Mouse (Mus musculus) retina, adult 2 months (tissue): Measurements from ENCODE around the gene Kif27.
A peak's percentile ranks its signal among the peaks of the same experiment; 100 is the strongest.

Experiments
- DNase-seq: peaks from one replicate; pipeline ENCODE4 v3.0.0-alpha.2; 2012; ENCODE audit warnings: low read depth, low spot score

The Kif27 gene

DNA sequence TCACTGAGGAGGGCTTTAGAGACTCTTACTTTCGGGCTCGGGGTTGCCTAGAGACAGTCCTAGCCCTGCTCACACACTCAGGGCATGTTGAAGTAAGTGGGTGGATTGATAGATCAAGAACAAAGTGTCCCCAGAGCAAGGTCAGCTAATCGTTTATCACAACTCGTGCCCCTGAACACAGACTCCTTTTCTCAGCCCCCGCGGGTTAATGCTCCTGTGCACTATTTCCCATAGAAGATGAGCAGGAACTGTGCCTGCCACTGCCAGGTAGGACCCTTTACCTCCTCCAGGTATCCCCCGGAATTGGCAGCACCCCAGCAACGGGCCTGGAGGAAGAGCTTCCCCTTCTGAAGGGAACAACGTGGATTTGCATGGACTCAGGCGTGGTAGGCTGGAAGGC lies 82.7 kb downstream of the Kif27 start:
- DNase-seq, result no peak

- no peak for DNase-seq
Measured at GRCm38 (mm10) chr13:58275599-58275998, 83.3 kb downstream of the Kif27 start, which contains the start of gene Gkap1. Gene Gkap1 (minus strand): TSS chr13:58275699.

- no peak for DNase-seq
Measured at GRCm38 (mm10) chr13:58275076-58275475, 83.8 kb downstream of the Kif27 start.

DNA sequence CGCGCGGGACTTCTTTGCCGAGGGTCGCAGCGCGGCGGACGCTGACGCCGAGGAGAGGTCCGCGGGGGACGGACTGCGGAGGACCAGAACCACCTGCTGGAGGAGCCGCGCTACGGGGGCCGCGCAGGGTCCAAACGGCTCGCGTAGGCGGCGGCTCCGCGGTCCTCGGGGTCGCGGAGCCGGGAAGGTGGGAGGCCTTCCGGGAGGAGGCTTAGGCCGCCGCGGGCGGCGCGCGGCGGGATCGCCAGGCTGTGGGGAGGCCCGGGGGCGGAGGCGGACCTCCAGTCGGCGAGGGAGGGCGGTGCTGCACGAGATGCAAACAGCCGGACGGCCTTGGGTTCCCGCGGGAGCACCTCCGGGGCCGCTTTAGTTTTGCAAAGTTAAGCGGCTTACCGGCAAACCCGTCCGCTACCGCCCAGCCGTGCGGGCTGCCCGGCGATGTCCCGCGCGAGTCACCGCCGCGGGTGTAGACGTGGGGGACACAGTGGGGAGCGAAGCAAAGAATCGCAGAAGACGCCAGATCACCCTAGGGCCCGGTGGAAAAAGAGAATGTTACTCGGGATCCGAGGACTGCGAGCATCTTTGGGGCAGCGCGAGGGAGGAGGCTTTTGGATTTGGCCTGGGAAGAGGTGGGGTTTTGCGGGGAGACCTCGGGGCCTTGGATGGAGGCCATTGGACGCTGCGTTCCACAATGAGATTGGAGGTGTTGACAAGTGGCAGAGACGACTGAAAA lies 84.5 kb downstream of the Kif27 start:
- peak; percentile 62 for DNase-seq

- no peak for DNase-seq
Measured at GRCm38 (mm10) chr13:58273411-58274258, 85.3 kb downstream of the Kif27 start.

DNA sequence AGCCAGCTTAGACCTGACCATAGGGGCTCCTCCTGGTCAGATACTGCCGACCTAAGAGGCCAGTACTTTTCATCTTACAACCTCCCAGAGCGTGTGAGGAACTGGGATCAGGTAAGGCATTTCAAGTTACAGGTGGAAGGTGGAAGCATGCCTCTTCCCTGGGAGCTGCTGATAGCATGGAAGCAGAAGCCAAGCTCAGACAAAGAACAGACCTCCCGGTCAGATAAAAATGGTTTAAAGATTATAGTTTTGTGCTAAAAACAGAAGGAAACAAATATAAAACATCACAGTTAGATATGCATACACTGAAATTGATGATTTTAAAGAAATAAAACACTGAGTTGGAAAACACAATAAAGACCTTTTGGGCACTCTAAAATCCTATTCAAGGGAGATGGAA lies 92.1 kb downstream of the Kif27 start:
- DNase-seq, result no peak

DNA sequence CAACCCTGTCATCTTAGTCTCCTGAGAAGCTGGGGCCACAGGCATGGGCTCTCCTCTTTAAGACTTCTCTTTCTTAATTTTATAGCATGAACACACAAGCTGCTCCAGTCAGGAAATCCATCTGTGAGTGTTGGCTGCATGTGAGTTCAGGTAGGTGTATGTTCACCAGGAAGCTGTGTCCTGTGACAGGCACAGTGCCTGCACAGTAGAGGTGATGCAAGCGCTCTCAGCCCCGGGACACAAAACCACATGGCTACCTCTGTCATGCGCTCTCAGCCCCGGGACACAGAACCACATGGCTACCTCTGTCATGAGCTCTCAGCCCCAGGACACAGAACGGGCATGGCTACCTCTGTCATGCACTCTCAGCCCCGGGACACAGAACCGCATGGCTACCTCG lies 95.4 kb downstream of the Kif27 start:
- DNase-seq, result no peak

DNA sequence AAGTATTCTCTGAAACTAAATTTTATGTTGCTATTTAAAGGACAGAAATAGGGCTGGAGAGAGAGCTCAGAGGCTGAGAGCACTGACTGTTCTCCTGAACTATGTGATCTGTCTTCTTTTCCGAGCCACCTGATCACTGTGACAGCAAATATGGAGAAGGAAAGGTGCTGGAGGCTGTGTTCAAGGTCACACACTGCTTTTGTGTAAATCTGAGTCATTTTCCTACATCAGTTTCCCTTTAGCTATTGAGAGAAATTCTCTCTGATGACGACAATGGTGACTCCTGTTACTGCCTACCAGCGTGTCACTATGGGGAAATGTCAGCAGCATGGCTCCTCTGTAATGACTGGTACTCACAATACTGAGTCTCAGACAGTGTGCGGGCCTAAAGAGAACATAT lies 97.2 kb downstream of the Kif27 start:
- DNase-seq, result no peak

DNA sequence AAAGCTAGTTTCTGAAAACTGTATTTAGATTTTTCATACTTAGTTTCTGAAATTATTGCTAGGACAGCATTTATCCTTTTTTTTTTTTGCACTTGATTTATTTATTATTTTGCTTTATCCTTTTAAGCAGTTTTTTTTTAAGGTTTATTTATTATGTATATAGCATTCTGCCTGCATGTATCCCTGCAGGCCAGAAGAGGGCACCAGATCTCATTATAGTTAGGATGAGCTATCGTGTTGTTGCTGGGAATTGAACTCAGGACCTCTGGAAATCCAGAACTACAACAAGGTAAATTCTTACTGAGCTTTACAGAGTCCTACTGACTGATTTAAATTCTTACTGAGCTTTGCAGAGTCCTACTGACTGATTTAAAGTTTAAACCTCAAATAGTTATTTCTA lies 105.7 kb downstream of the Kif27 start:
- no peak for DNase-seq

DNA sequence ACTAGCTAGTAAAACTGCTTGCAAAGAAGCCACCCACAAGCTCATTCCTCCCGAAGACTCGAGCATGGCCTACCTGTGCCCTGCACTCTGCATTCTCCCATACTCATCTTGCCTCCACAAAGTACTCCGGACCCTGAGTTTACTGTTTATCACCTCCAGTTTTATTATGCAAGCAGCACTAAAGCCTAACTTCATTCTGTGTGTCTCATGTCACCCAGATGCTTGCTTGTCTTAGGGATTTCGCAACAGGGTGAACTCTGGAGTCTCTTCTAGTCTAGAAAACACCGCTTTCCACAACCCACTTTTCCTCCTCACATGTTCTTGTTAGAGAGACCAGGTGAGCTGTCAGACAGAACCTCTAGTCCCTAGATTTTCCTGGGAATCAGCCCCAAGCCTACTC lies 110.0 kb downstream of the Kif27 start:
- no peak for DNase-seq
